Mouse (Mus musculus) cerebellum, adult 2 months (tissue): ENCODE data around the gene Srgap3. TPM values are rescaled to one million over a fixed set of nuclear protein-coding genes. Genes with fewer than 3 reads are reported as not detected.
A peak's percentile ranks its signal among the peaks of the same experiment; 100 is the strongest.
"Not testable (repeated sequence)": the region's sequence is repeated elsewhere in the genome, so short reads cannot be mapped to it uniquely, and the experiment has no call there.

Experiments used
- DNase-seq, 2 experiments: peaks; one replicate each; pipeline ENCODE4 v3.0.0; 2021
- H3K27ac ChIP-seq: fragments of 200-500 bp; 2 replicates; pipeline ENCODE4 v1.5.1; 2012; ENCODE audit warnings: low read length, control low read depth, inconsistent platforms; ENCODE audit not compliant: insufficient read depth
- H3K27me3 ChIP-seq: fragments of 200-500 bp; 2 replicates; pipeline ENCODE4 v1.6.1; 2012; ENCODE audit warnings: inconsistent platforms, mild to moderate bottlenecking, low read length, moderate library complexity; ENCODE audit not compliant: control insufficient read depth, insufficient read depth
- H3K4me1 ChIP-seq: fragments of 200-500 bp; 2 replicates; pipeline ENCODE4 v1.6.1; 2011; ENCODE audit warnings: low read length; ENCODE audit not compliant: control insufficient read depth, insufficient read depth
- H3K4me3 ChIP-seq: fragments of 200-500 bp; replicated peaks from 2 replicates; pipeline ENCODE3; 2011; ENCODE audit warnings: mild to moderate bottlenecking, low read depth, low read length, control low read depth; ENCODE audit not compliant: insufficient read depth
- CTCF ChIP-seq: fragments of 200-500 bp; IDR thresholded peaks from 2 replicates; pipeline ENCODE4 v1.5.1; 2011; ENCODE audit warnings: low read depth, mild to moderate bottlenecking, control low read depth, low read length, moderate library complexity, borderline replicate concordance; ENCODE audit not compliant: insufficient read depth
- POLR2A ChIP-seq: fragments of 200-500 bp; IDR thresholded peaks from 2 replicates; pipeline ENCODE4 v1.6.1; 2011; ENCODE audit warnings: low read length, control low read depth, borderline replicate concordance; ENCODE audit not compliant: insufficient read depth
- WGBS: fragments of 180-500 bp; shearing (Covaris S2); methylation state at CpG from one replicate; pipeline ENCODE4 v1.1.7; 2018; 5-methylcytosine and 5-hydroxymethylcytosine counted together
- polyA plus RNA-seq: library from polyadenylated mRNA; depleted of rRNA; stranded (reverse); fragments of >200 nt; gene quantifications from 2 replicates; pipeline ENCODE4 v1.2.3, GENCODE M21; 2012

Srgap3 gene
- polyA plus RNA-seq, 1 experiment: 99.2 TPM

DNA sequence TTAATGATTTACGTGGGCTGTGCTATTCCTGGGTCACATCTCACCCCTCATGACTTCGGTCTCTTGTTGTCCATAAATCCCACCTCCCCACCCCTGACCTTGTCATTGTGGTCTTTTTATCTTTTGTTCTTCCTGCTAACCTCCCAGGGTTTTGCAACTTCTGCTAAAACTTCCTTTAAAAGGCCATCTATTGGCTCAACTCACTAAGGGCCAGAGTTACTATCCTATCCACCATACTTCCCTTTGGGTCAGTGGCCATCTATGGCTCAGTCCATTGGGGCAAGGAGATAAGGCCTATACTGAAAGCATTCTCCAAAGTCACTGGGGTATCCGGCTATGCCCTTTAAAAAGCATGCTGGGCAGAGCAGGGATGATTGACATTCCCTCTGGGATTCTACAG lies 233.1 kb downstream of the Srgap3 start:
- Histone ChIP-seq H3K27me3 (no peaks in the 10 kb centered on the region), H3K27ac (no peak overlapping the region), H3K4me3 (no peak overlapping the region), H3K4me1 (no peaks in the 10 kb centered on the region)
- DNase-seq: no peak
- 78% methylated on average over 3 of the region's 3 CpGs for WGBS
- TF ChIP-seq POLR2A: no peak
- no peak for TF ChIP-seq CTCF

DNA sequence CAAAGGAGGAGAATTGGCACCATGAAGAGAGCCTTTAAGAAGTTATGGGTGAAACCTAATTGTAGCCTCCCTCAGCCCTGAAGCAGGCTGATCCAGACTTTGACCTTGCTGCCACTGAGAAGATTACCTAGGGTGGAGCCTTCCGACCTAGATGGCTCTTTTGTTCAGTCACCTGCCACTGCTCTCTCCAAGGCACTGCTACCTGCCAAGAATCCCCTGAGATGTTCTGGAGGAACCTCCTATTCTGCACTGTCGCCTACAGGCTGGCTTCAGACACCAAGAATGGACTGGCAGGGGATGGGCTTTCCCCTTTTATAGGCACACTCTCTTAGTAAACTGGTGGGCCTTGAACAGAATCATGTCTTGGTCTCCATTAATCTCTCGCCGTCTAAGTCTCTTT lies 244.8 kb downstream of the Srgap3 start:
- H3K4me1 ChIP-seq, DNase-seq, H3K27me3 ChIP-seq, H3K4me3 ChIP-seq, H3K27ac ChIP-seq: not testable (repeated sequence)
- 83% methylated on average over 4 of the region's 4 CpGs for WGBS

DNA sequence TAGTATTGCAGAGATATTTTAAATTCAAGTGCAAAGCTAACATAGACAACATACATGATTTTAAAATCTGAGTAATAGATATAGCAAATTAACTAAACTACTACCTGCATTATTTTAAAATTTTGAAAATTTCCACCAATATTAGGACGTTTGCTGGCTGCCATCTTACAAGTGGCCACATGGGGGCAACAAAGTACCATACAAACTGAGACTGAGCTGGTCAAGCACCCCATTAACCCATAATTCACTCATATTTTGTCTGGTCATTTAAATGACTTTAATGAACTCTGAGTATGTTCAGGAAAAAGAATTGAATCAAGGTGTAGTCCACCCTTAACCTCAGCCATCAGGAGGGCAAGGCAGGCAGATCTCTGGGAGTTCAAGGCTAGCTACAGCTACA lies 246.7 kb downstream of the Srgap3 start:
- no peaks in the 10 kb centered on the region for H3K27me3 ChIP-seq
- WGBS: 0% methylated on average over 1 of the region's 1 CpGs
- DNase-seq: peak; percentile 53 to 70
- H3K4me1 ChIP-seq: no peaks in the 10 kb centered on the region; the same call in 1 of the 2 replicates
- no peak overlapping the region for H3K27ac ChIP-seq
- peak; percentile 78 for TF ChIP-seq CTCF
- no peak for TF ChIP-seq POLR2A
- no peak overlapping the region for H3K4me3 ChIP-seq

DNA sequence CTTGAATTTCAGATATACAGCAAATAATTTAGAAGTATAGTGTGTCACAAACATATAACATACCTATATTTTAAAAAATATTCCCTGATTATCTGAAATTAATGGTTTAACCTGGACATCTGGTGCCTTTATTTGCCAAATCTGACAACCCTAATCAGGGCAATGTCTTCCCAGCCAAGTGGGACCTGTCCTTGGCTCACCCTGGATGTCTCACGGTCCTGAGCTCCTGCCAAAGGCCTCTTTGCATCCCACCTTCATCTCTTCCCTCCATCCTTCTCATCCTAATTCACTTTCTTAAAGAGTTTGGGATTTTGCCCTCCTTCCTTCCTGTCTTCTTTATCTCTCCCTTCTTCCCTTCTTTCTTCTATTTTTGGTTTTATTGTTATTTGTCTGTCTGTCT lies 248.0 kb downstream of the Srgap3 start:
- no peak for DNase-seq
- TF ChIP-seq CTCF (no peak), POLR2A (no peak)
- Histone ChIP-seq H3K27ac (no peak overlapping the region), H3K27me3 (no peaks in the 10 kb centered on the region), H3K4me3 (no peak overlapping the region), H3K4me1 (no peaks in the 10 kb centered on the region; the same call in 1 of the 2 replicates)
- 37% methylated on average over 1 of the region's 1 CpGs for WGBS

GRCm38 (mm10) chr6:112696056-112696950 lies 250.8 kb downstream of the Srgap3 start, which contains the start of gene Rad18:
Rad18 (minus strand) TSS chr6:112696686.
- TF ChIP-seq CTCF (no peak), POLR2A (peak; percentile 39; the same call in 1 of the 2 replicates)
- Histone ChIP-seq H3K4me1 (no peaks in the 10 kb centered on the region; the same call in 1 of the 2 replicates), H3K4me3 (peak within 1 kb of the TSS; percentile 64), H3K27me3 (no peaks in the 10 kb centered on the region), H3K27ac (no peak within 1 kb of the TSS)
- WGBS: under 1% methylated on average over 77 of the region's 77 CpGs
- peak; percentile 84 to 85 for DNase-seq

DNA sequence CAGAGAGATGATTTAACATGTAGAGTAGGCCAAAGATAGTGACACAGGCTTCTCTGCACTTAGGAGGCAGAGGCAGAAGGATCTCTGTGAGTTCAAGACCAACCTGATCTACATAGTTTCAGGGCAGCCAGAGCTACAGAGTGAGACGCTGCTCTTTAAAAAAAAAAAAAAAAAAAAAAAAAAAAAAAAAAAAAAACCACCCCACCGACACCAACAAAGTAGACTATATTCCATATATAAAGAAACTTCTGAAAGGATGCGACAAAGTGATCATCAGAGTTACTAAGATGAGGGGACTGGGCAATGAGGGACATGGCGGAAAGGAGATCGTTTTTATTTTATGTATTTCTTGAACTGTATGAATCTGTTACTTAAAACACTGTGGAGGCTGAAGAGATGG lies 252.6 kb downstream of the Srgap3 start:
- Histone ChIP-seq H3K27ac (no peak overlapping the region), H3K4me1 (no peaks in the 10 kb centered on the region; the same call in 1 of the 2 replicates), H3K27me3 (no peaks in the 10 kb centered on the region), H3K4me3 (no peak overlapping the region)
- no peak for DNase-seq
- 88% methylated on average over 5 of the region's 5 CpGs for WGBS
- TF ChIP-seq CTCF (no peak), POLR2A (no peak)

GRCm38 (mm10) chr6:112691523-112691922 lies 255.5 kb downstream of the Srgap3 start:
- no peak for DNase-seq
- TF ChIP-seq POLR2A (no peak), CTCF (no peak)
- Histone ChIP-seq H3K27me3 (no peaks in the 10 kb centered on the region), H3K27ac (no peak overlapping the region), H3K4me1 (no peaks in the 10 kb centered on the region), H3K4me3 (no peak overlapping the region)
- WGBS: 98% methylated on average over 1 of the region's 1 CpGs

DNA sequence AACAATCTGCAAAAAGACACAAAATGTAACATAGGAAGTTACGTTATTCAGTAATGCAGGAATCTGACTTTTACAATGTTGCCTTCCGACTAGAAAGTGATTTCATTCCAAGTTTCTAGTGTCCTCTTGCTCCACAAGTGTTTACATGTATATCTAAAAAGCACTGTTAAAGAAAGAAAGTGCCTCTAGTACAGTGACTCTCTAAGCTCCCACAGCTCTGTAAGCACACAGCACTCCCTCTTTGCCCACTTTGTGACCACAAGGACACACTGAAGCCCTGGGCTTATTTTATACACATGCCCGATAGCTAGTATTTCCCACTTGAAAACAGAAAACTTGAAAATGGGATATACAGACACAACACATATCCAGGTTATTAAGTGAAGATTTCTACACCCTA lies 259.0 kb downstream of the Srgap3 start:
- DNase-seq: no peak
- H3K4me1 ChIP-seq: no peaks in the 10 kb centered on the region
- no peak overlapping the region for H3K4me3 ChIP-seq
- no peaks in the 10 kb centered on the region for H3K27me3 ChIP-seq
- TF ChIP-seq CTCF (no peak), POLR2A (no peak)
- 94% methylated on average over 3 of the region's 3 CpGs for WGBS
- no peak overlapping the region for H3K27ac ChIP-seq
